Mouse (Mus musculus) hindbrain, embryonic 14.5 days (tissue): ENCODE data around the gene Amotl2. TPM values are rescaled to one million over a fixed set of nuclear protein-coding genes. Genes with fewer than 3 reads are reported as not detected.

Source experiments
- ATAC-seq: fragments of 200-750 bp; cut with Nextera tagmentation; 2 replicates; pipeline ENCODE4 v1.8.0; 2017; ENCODE audit warnings: moderate number of reproducible peaks, mild to moderate bottlenecking, moderate TSS enrichment, moderate library complexity; ENCODE audit not compliant: low FRiP score
- DNase-seq: peaks from one replicate; pipeline ENCODE4 v3.0.0-alpha.2; 2015; ENCODE audit warnings: low spot score
- H3K27ac ChIP-seq: fragments of 300-500 bp; sonication (generic); 2 replicates; pipeline ENCODE4 v1.5.1; 2014; ENCODE audit warnings: mild to moderate bottlenecking, moderate library complexity
- H3K27me3 ChIP-seq: fragments of 300-500 bp; sonication (generic); 2 replicates; pipeline ENCODE4 v1.6.1; 2014; ENCODE audit warnings: mild to moderate bottlenecking, low read length, mixed read lengths; ENCODE audit not compliant: control insufficient read depth, insufficient read depth
- H3K36me3 ChIP-seq: fragments of 300-500 bp; sonication (generic); replicated peaks from 2 replicates; pipeline ENCODE4 v1.6.1; 2014; ENCODE audit not compliant: control insufficient read depth, insufficient read depth
- H3K4me1 ChIP-seq: fragments of 300-500 bp; sonication (generic); replicated peaks from 2 replicates; pipeline ENCODE4 v1.6.1; 2014; ENCODE audit warnings: antibody characterized with exemption, low read length, mixed read lengths; ENCODE audit not compliant: control insufficient read depth, insufficient read depth
- H3K4me2 ChIP-seq: fragments of 300-500 bp; sonication (generic); replicated peaks from 2 replicates; pipeline ENCODE4 v1.6.1; 2014; ENCODE audit warnings: mild to moderate bottlenecking, moderate library complexity
- H3K4me3 ChIP-seq: fragments of 300-500 bp; sonication (generic); replicated peaks from 2 replicates; pipeline ENCODE4 v1.5.1; 2014; ENCODE audit warnings: mild to moderate bottlenecking, low read length
- H3K9ac ChIP-seq: fragments of 300-500 bp; sonication (generic); 2 replicates; pipeline ENCODE4 v1.6.1; 2014
- H3K9me3 ChIP-seq: fragments of 300-500 bp; sonication (generic); 2 replicates; pipeline ENCODE4 v1.6.1; 2016; ENCODE audit warnings: low read length; ENCODE audit not compliant: control insufficient read depth
- WGBS: fragments of 180-500 bp; shearing (Covaris S2); extraction: QIAGEN DNeasy Blood & Tissue Kit; methylation state at CpG from one replicate; pipeline ENCODE4 v1.1.7; 2014; 5-methylcytosine and 5-hydroxymethylcytosine counted together
- polyA plus RNA-seq: library from polyadenylated mRNA; unstranded; fragments of >200 nt; fragmentation: Nextera tagmentation; extraction: Ambion mirVana; gene quantifications from 2 replicates; pipeline ENCODE4 v1.2.1, GENCODE M21; 2014

The Amotl2 gene
- polyA plus RNA-seq, 1 experiment from 2014 or later, result 54.1 TPM

DNA sequence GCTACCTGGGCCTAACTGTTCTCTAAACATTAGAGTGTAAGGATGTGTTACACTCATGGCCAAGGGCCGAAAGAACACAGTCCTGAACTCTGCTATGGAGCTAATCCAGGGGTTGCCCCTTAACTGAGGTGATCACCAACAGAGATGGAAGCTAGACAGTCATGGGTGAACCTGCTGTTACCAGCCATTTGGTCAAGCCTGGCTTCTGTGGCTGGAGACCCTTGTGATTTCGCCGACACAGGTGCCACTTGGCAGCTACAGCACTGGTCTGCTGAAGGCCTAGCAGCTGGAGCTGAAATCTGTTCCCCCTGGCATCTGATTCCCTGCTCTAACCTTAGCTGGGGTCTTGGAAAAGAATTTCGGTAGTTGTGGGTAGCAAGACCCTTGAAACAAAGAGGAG, 6.3 kb downstream of the Amotl2 start:
- ATAC-seq, result no peak
- peaks cover 76% of the 10 kb centered on the region for H3K4me1 ChIP-seq
- peak overlapping the region; percentile 84 for H3K4me3 ChIP-seq
- 80% methylated on average over 4 of the region's 4 CpGs for WGBS
- H3K4me2 ChIP-seq, result peak overlapping the region; percentile 97
- H3K27ac ChIP-seq, result peak overlapping the region; percentile 38; the same call in 1 of the 2 replicates
- no peaks in the 10 kb centered on the region for H3K9me3 ChIP-seq
- no peaks in the 10 kb centered on the region for H3K27me3 ChIP-seq
- no peak for DNase-seq
- H3K36me3 ChIP-seq, result peaks cover 78% of the 10 kb centered on the region
- peak overlapping the region; percentile 96 for H3K9ac ChIP-seq

DNA sequence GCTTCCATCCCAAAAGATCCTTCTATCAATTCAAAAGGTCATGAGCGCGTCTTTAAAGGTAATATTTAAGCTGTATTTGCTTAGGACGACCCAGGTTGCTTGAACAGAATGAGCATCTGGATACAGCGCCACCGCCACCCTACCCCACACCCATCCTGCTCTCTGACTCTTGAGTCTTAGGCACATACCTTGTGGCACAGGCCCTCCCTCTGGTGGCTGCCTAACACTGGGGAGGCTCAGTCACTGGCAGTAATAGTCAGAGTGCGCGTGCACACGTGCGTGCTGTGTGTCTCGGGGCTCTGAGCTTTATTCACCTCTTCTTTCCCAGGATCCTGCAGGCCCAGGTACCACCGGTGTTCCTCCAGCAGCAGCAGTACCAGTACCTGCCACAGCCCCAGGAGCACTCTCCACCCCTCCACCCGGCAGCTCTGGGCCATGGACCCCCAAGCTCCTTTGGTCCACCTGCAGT, 6.8 kb downstream of the Amotl2 start:
- H3K27ac ChIP-seq, result peak overlapping the region; percentile 57
- no peak overlapping the region for H3K9ac ChIP-seq
- H3K9me3 ChIP-seq, result no peaks in the 10 kb centered on the region
- DNase-seq (no peak), ATAC-seq (no peak)
- H3K4me3 ChIP-seq, result 0 out of 2 replicates have a peak overlapping the region, but pooled peaks have one; percentile 5
- 80% methylated on average over 12 of the region's 12 CpGs for WGBS
- H3K27me3 ChIP-seq, result no peaks in the 10 kb centered on the region
- peaks cover 76% of the 10 kb centered on the region for H3K4me1 ChIP-seq
- H3K36me3 ChIP-seq, result peaks cover 84% of the 10 kb centered on the region
- H3K4me2 ChIP-seq, result peak overlapping the region; percentile 97; the same call in 1 of the 2 replicates

DNA sequence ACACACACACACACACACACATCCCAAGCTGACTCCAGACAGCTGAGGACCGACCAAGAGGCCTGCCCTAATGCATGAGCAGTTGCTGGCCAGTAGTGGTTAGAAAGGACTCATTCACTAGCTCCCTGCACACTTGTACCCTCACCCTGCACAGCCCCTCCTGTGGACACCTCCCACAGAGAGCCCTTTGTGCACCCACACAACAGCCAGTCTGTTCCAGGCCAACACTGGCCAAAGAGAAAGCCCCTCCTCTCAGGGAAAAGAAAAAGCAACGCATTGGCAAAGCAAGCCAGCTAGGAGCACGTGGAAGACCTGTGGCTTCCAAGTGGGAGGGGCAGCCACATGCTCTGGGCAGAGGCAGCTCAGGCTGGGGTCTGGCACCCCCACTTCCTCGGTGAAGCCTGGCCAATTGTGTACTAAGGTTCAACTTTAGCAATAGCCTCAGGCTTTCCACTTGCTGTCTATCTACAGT, 7.6 kb downstream of the Amotl2 start:
- Histone ChIP-seq H3K4me2 (no peak overlapping the region), H3K27ac (peak overlapping the region; percentile 57), H3K9ac (no peak overlapping the region)

DNA sequence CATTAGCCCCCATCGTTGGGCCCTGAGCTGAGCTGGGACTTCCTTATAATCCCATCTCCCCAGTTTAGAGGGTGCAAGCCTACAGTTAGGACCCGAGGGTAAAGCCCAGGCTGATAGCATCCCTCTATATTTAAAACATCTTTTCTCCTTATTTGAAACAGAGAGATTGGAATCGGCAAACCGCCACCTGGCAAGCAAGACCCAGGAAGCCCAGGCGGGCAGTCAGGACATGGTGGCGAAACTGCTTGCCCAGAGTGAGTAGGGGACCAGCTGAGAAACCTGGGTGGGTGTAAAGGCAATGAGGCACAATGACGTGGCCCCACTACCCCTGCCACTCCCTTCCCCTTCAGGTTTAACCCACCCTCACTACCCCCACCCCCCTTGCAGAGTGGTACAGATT, 8.5 kb downstream of the Amotl2 start:
- no peak overlapping the region for H3K4me2 ChIP-seq
- H3K27me3 ChIP-seq, result no peaks in the 10 kb centered on the region
- no peaks in the 10 kb centered on the region for H3K9me3 ChIP-seq
- H3K9ac ChIP-seq, result no peak overlapping the region
- 78% methylated on average over 7 of the region's 7 CpGs for WGBS
- peak overlapping the region; percentile 39; the same call in 1 of the 2 replicates for H3K27ac ChIP-seq
- no peak overlapping the region for H3K4me3 ChIP-seq
- peaks cover 72% of the 10 kb centered on the region for H3K4me1 ChIP-seq
- ATAC-seq, result no peak
- peaks cover 99% of the 10 kb centered on the region for H3K36me3 ChIP-seq
- DNase-seq, result no peak

More for the DNA sequence above, 7.6 kb downstream of the Amotl2 start:
- WGBS, result 11% methylated on average over 4 of the region's 4 CpGs
- Histone ChIP-seq H3K9me3 (no peaks in the 10 kb centered on the region), H3K4me1 (peaks cover 76% of the 10 kb centered on the region), H3K36me3 (peaks cover 91% of the 10 kb centered on the region), H3K4me3 (no peak overlapping the region), H3K27me3 (no peaks in the 10 kb centered on the region)
- DNase-seq (peak; percentile 54), ATAC-seq (peak; percentile 84)

DNA sequence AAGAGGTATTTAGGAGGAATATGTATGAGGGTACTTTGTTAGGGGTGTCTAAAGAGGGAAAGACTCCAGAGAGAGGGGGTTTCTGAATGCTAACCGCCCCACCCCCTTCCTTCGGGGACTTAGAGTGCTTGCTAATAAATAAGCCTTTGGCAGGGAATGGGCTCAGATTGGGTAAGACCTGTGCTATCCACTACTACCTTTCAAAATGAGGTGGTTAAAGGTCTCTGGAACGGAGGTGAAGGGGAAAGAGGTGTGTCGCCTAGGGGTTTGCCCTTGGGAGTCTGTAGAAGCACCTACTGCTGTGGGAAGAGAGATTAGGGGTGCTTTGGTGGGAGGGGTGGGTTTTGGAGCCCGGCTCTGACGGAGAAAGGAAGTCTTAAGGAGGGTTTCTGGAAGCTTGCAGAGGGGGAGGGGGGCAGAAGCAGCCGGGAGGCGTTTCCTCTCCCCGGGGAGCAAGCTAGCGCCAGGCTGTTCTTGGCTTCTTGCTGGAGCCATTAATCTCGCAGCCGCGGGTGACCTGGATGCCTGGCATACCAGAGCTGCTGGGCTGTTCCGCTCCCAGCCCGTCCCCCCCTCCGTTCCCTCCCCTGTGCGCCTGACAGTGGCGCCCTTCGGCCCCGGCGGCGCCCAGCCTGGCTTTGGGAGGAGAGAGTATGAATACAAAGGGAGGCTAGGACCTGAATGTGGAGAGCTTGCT, 9.6 kb downstream of the Amotl2 start:
- H3K9ac ChIP-seq, result peak overlapping the region; percentile 47
- no peaks in the 10 kb centered on the region for H3K27me3 ChIP-seq
- peaks cover 60% of the 10 kb centered on the region for H3K4me1 ChIP-seq
- ATAC-seq, result peak; percentile 55
- peak overlapping the region; percentile 39 for H3K27ac ChIP-seq
- no peak overlapping the region for H3K4me3 ChIP-seq
- peaks cover 99% of the 10 kb centered on the region for H3K36me3 ChIP-seq
- no peaks in the 10 kb centered on the region for H3K9me3 ChIP-seq
- DNase-seq, result peak; percentile 76
- H3K4me2 ChIP-seq, result peak overlapping the region; percentile 27
- WGBS, result 2% methylated on average over 19 of the region's 22 CpGs

DNA sequence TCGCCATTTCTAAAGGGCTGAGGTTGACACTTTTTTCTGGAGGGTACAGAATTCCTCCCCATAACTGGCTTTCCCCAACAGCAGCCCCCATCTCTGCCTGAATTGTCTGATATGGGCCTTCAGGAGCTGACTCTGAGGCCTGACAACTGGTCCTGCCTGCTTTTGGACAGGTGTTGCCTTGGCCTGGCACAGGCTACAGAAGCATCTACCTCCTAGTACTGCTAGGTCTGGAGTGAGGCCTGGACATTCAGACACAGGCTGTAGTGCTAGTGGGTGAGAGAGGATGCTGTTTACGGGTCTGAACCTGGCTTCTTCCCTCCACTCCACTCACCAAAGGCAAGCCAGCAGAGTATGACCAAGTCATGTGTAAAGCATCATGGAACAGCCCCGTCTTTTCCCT, 10.3 kb downstream of the Amotl2 start:
- Histone ChIP-seq H3K9ac (peak overlapping the region; percentile 47), H3K4me3 (no peak overlapping the region), H3K36me3 (peaks cover 100% of the 10 kb centered on the region), H3K9me3 (no peaks in the 10 kb centered on the region), H3K27ac (peak overlapping the region; percentile 39), H3K4me1 (peaks cover 53% of the 10 kb centered on the region), H3K4me2 (peak overlapping the region; percentile 27), H3K27me3 (no peaks in the 10 kb centered on the region)
- no peak for ATAC-seq
- no peak for DNase-seq
- 57% methylated on average over 3 of the region's 3 CpGs for WGBS

DNA sequence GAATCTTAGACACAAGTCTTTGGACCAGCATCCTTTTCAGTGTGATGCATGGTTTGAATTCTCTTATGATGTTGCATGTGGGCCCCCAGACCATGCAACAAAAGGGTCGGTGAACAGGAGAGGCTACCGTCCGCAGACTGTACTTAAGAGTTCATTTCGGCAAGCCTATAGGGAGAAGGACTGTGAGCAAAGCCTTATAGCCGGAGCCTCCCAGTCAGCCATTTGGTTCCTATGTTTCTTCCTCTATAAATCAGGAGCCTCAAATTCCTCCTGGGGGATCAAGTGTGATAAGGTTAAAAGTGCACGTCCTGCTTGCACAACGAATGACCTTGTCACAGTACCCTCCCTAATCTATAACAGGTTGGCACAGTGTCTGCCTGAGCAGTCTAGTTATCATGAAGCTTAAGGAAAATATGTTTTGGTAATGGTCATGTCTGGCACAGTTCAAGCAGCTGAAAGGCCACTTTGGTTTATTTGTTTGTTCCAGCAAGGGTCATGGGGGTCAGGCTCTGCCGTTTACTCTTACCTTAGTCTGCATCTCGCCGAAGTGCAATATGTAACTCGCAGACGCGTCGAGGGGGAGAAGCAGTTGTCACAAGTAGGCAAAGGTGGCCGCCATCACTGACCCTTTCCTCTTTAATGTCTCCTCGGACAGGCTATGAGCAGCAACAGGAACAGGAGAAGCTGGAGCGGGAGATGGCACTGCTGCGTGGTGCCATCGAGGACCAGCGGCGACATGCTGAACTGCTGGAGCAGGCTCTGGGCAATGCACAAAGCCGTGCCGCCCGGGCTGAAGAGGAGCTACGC, 11.4 kb downstream of the Amotl2 start:
- no peak overlapping the region for H3K4me3 ChIP-seq
- peaks cover 43% of the 10 kb centered on the region for H3K4me1 ChIP-seq
- WGBS, result 91% methylated on average over 25 of the region's 25 CpGs
- no peak overlapping the region for H3K4me2 ChIP-seq
- H3K27ac ChIP-seq, result no peak overlapping the region
- H3K9me3 ChIP-seq, result no peaks in the 10 kb centered on the region
- H3K27me3 ChIP-seq, result no peaks in the 10 kb centered on the region
- no peak overlapping the region for H3K9ac ChIP-seq
- no peak for DNase-seq
- no peak for ATAC-seq
- peaks cover 100% of the 10 kb centered on the region for H3K36me3 ChIP-seq

DNA sequence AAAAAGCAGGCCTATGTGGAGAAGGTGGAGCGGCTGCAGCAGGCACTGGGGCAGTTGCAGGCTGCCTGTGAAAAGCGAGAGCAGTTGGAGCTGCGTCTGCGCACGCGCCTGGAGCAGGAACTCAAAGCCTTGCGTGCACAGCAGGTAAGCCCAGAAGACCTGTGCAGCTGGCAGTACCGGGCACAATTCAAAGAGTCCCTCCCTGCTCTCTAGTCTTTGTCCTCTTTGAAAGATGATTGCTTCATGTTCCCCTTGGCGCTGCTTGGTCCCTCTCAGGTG, 11.9 kb downstream of the Amotl2 start:
- DNase-seq (no peak), ATAC-seq (no peak)
- WGBS, result 92% methylated on average over 9 of the region's 9 CpGs
- H3K4me1 ChIP-seq, result peaks cover 37% of the 10 kb centered on the region
- peaks cover 100% of the 10 kb centered on the region for H3K36me3 ChIP-seq
- no peak overlapping the region for H3K9ac ChIP-seq
- H3K4me3 ChIP-seq, result no peak overlapping the region
- no peak overlapping the region for H3K27ac ChIP-seq
- no peaks in the 10 kb centered on the region for H3K27me3 ChIP-seq
- no peak overlapping the region for H3K4me2 ChIP-seq
- no peaks in the 10 kb centered on the region for H3K9me3 ChIP-seq

DNA sequence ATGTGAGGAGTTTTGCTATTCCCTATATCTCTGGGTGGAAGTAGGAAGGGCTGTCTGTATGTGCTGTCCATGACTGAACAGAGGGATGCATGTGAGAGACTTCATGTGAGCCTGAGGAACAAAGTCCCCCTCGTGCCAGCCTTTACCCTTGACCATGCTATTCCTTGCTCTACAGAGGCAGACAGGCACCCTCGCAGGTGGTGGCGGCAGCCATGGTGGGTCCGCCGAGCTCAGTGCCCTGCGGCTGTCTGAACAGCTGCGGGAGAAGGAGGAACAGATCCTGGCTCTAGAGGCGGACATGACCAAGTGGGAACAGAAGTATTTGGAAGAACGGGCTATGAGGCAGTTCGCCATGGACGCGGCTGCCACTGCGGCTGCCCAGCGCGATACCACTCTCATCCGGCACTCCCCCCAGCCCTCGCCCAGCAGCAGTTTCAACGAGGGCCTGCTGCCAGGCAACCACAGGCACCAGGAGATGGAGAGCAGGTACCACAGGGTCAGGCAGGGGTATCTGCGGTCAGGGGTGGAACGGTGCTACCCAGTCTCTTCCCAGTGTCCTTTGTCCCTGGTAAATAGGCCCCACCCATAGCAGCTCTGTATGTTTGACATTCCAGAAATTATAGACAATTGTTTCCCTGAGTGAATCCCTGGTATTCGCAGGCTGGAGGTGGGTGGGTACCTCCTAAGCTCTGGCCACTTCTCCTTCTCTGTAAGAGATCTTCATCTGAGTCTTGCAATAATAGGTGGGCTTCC, 12.8 kb downstream of the Amotl2 start:
- peaks cover 100% of the 10 kb centered on the region for H3K36me3 ChIP-seq
- no peaks in the 10 kb centered on the region for H3K27me3 ChIP-seq
- no peak overlapping the region for H3K9ac ChIP-seq
- H3K4me3 ChIP-seq, result no peak overlapping the region
- no peak overlapping the region for H3K4me2 ChIP-seq
- ATAC-seq, result no peak
- H3K27ac ChIP-seq, result no peak overlapping the region
- H3K9me3 ChIP-seq, result no peaks in the 10 kb centered on the region
- H3K4me1 ChIP-seq, result peaks cover 30% of the 10 kb centered on the region
- no peak for DNase-seq
- WGBS, result 87% methylated on average over 21 of the region's 21 CpGs
